Mouse (Mus musculus) CH12.LX (cell line): ENCODE results near the gene Gabrb1. TPM values are rescaled to one million over a fixed set of nuclear protein-coding genes. Genes with fewer than 3 reads are reported as not detected.

ENCODE experiments used
- DNase-seq: peaks from one replicate; pipeline ENCODE4 v3.0.0-alpha.2; 2013; ENCODE audit errors: extremely low read depth
- H3K27ac ChIP-seq: 2 replicates; pipeline ENCODE4 v1.5.1; 2012; ENCODE audit warnings: low read depth, mild to moderate bottlenecking, control low read depth, moderate library complexity; ENCODE audit not compliant: insufficient read depth
- H3K27me3 ChIP-seq: replicated peaks from 2 replicates; pipeline ENCODE3; 2012; ENCODE audit warnings: inconsistent platforms
- H3K36me3 ChIP-seq, 2 experiments: replicated peaks in 1 of 2; 2 replicates each; pipeline versions ENCODE3 to v1.6.1; 2012; ENCODE audit warnings: inconsistent platforms in 1 of 2, low read length in 1 of 2, mild to moderate bottlenecking in 1 of 2, mixed read lengths in 1 of 2, moderate library complexity in 1 of 2; ENCODE audit not compliant: control insufficient read depth in 1 of 2, insufficient read depth in 1 of 2
- H3K4me1 ChIP-seq, 2 experiments: 2 replicates each; pipeline ENCODE4 v1.6.1; 2012; ENCODE audit warnings: inconsistent platforms in 1 of 2, moderate library complexity in 1 of 2; ENCODE audit not compliant: insufficient read depth in 2 of 2, control insufficient read depth in 1 of 2
- H3K4me2 ChIP-seq: 2 replicates; pipeline ENCODE4 v1.6.1; 2012; ENCODE audit warnings: low read depth, mild to moderate bottlenecking, control low read depth; ENCODE audit not compliant: poor library complexity, insufficient read depth, severe bottlenecking
- H3K4me3 ChIP-seq, 3 experiments: fragments of 150-350 bp in 1 of 3; sonication (generic) in 1 of 3; replicated peaks in 1 of 3; 2 replicates each; pipeline versions ENCODE3 to v1.5.1; 2011 to 2012; ENCODE audit warnings: low read depth in 2 of 3, low read length in 2 of 3, mild to moderate bottlenecking in 2 of 3, moderate library complexity in 2 of 3, control low read depth in 1 of 3, improper control_type of control experiment in 1 of 3, inconsistent platforms in 1 of 3, mixed read lengths in 1 of 3; ENCODE audit not compliant: poor library complexity in 1 of 3
- H3K79me2 ChIP-seq: replicated peaks from 2 replicates; pipeline ENCODE4 v1.6.1; 2012; ENCODE audit warnings: mild to moderate bottlenecking, moderate library complexity; ENCODE audit not compliant: control insufficient read depth, poor library complexity, insufficient read depth, severe bottlenecking; ENCODE audit errors: extremely low read depth
- H3K9ac ChIP-seq: 2 replicates; pipeline ENCODE4 v1.6.1; 2012; ENCODE audit warnings: low read depth, mild to moderate bottlenecking, control low read depth, moderate library complexity; ENCODE audit not compliant: insufficient read depth
- H3K9me3 ChIP-seq: replicated peaks from 2 replicates; pipeline ENCODE3; 2012; ENCODE audit warnings: low read length, inconsistent platforms, mixed read lengths
- BHLHE40 ChIP-seq: IDR thresholded peaks from 2 replicates; pipeline ENCODE4 v1.6.1; 2011; ENCODE audit warnings: mild to moderate bottlenecking, low read depth, low read length, improper control_type of control experiment
- CTCF ChIP-seq, 2 experiments: IDR thresholded peaks in 1 of 2; conservative IDR thresholded peaks in 1 of 2; 2 replicates each; pipeline ENCODE4 v1.5.1; 2011 to 2012; ENCODE audit warnings: low read depth in 2 of 2, low read length in 2 of 2, improper control_type of control experiment in 1 of 2, inconsistent platforms in 1 of 2, mild to moderate bottlenecking in 1 of 2, moderate library complexity in 1 of 2
- E2F4 ChIP-seq: IDR thresholded peaks from 2 replicates; pipeline ENCODE4 v1.6.1; 2011; ENCODE audit warnings: low read depth, low read length, improper control_type of control experiment; ENCODE audit not compliant: insufficient replicate concordance
- ELF1 ChIP-seq: IDR thresholded peaks from 2 replicates; pipeline ENCODE4 v1.6.1; 2014; ENCODE audit warnings: low read depth, mild to moderate bottlenecking, inconsistent platforms, low read length, improper control_type of control experiment
- EP300 ChIP-seq: IDR thresholded peaks from 2 replicates; pipeline ENCODE4 v1.6.1; 2011; ENCODE audit warnings: low read length, improper control_type of control experiment
- ETS1 ChIP-seq: conservative IDR thresholded peaks from 2 replicates; pipeline ENCODE4 v1.6.1; 2012; ENCODE audit warnings: low read depth, mild to moderate bottlenecking, inconsistent platforms, low read length, improper control_type of control experiment, moderate library complexity
- IRF4 ChIP-seq: IDR thresholded peaks from 2 replicates; pipeline ENCODE4 v1.6.1; 2014; ENCODE audit warnings: low read depth, mild to moderate bottlenecking, inconsistent platforms, low read length, improper control_type of control experiment
- JUN ChIP-seq: IDR thresholded peaks from 2 replicates; pipeline ENCODE4 v1.6.1; 2011; ENCODE audit warnings: low read depth, mild to moderate bottlenecking, low read length, improper control_type of control experiment, moderate library complexity; ENCODE audit not compliant: insufficient read depth
- JUND ChIP-seq: conservative IDR thresholded peaks from 2 replicates; pipeline ENCODE4 v1.6.1; 2011; ENCODE audit warnings: low read depth, low read length, improper control_type of control experiment
- MYC ChIP-seq: IDR thresholded peaks from 2 replicates; pipeline ENCODE4 v1.6.1; 2011; ENCODE audit warnings: low read depth, mild to moderate bottlenecking, improper control_type of control experiment, low read length
- PAX5 ChIP-seq: IDR thresholded peaks from 2 replicates; pipeline ENCODE4 v1.6.1; 2012; ENCODE audit warnings: low read length, inconsistent platforms, mixed read lengths
- POLR2AphosphoS2 ChIP-seq: IDR thresholded peaks from 2 replicates; pipeline ENCODE4 v1.6.1; 2011; ENCODE audit warnings: low read depth, low read length, improper control_type of control experiment
- RCOR1 ChIP-seq: conservative IDR thresholded peaks from 2 replicates; pipeline ENCODE4 v1.6.1; 2012; ENCODE audit warnings: low read depth, mild to moderate bottlenecking, inconsistent platforms, low read length, improper control_type of control experiment
- SMC3 ChIP-seq: IDR thresholded peaks from 2 replicates; pipeline ENCODE4 v1.6.1; 2011; ENCODE audit warnings: low read depth, low read length, improper control_type of control experiment
- TBP ChIP-seq: conservative IDR thresholded peaks from 2 replicates; pipeline ENCODE4 v1.6.1; 2011; ENCODE audit warnings: low read depth, low read length, improper control_type of control experiment
- TCF12 ChIP-seq: IDR thresholded peaks from 2 replicates; pipeline ENCODE4 v1.6.1; 2014; ENCODE audit warnings: low read depth, mild to moderate bottlenecking, inconsistent platforms, low read length, improper control_type of control experiment
- UBTF ChIP-seq: IDR thresholded peaks from 2 replicates; pipeline ENCODE4 v1.6.1; 2012; ENCODE audit warnings: low read depth, mild to moderate bottlenecking, inconsistent platforms, low read length, improper control_type of control experiment, moderate library complexity
- USF1 ChIP-seq: IDR thresholded peaks from 2 replicates; pipeline ENCODE4 v1.6.1; 2014; ENCODE audit warnings: low read depth, mild to moderate bottlenecking, inconsistent platforms, low read length, improper control_type of control experiment
- dilution Hi-C: fragments of 300-500 bp; cut with MboI; formaldehyde crosslinking; loops from 2 replicates; pipeline ENCODE4 v1.14.3; 2020; ENCODE audit warnings: low sequenced_read_pairs; ENCODE audit not compliant: extremely low pct_unique_long_range_greater_than_20kb, extremely low pct_ligation_motif_present
- in situ Hi-C: fragments of 300-500 bp; cut with MboI; formaldehyde crosslinking; loops from 3 replicates; pipeline ENCODE4 v1.14.3; 2019; ENCODE audit warnings: low sequenced_read_pairs, low pct_ligation_motif_present, low pct_unique_long_range_greater_than_20kb, mixed read lengths
- polyA plus RNA-seq: library from polyadenylated mRNA; unstranded; fragments of >175 nt; gene quantifications from 2 replicates; pipeline ENCODE4 v1.2.1, GENCODE M21; 2012; ENCODE audit warnings: low read depth; ENCODE audit not compliant: insufficient read length
- total RNA-seq, 2 experiments: library from RNA; depleted of rRNA; stranded (reverse); fragments of 300-350 nt in 1 of 2; fragments of >200 nt in 1 of 2; gene quantifications; 2 replicates each; pipeline ENCODE4 v1.2.3; 2012 to 2014

Gene Gabrb1
- total and polyA plus RNA-seq, 3 experiments = 0.04 TPM; not detected in 2

GRCm38 (mm10) chr5:71781514-71782179, 123.7 kb downstream of the Gabrb1 start:
- Histone ChIP-seq H3K36me3 (no peaks in the 10 kb centered on the region), H3K9me3 (no peaks in the 10 kb centered on the region), H3K27ac (no peak overlapping the region), H3K4me3 (no peak overlapping the region), H3K4me2 (no peak overlapping the region), H3K79me2 (no peaks in the 10 kb centered on the region), H3K9ac (no peak overlapping the region), H3K27me3 (no peaks in the 10 kb centered on the region), H3K4me1 (peaks cover 0 to 3% of the 10 kb centered on the region in 2 experiments; a peak in 1 of 4 replicates)
- no peak for DNase-seq
- TF ChIP-seq TBP = no peak
- no peak for TF ChIP-seq USF1
- no peak for TF ChIP-seq CTCF (conservative IDR thresholded peaks at IDR 0.05 in 1 of 2, IDR thresholded peaks at IDR 0.05 in 1 of 2; ENCODE audit: low read depth in 2 of 2, low read length in 2 of 2)
- TF ChIP-seq SMC3 = no peak
- no peak for TF ChIP-seq JUND
- no peak for TF ChIP-seq UBTF
- dilution Hi-C loops = no loop called here
- in situ Hi-C loops = no loop called here

GRCm38 (mm10) chr5:71822862-71823261, 164.9 kb downstream of the Gabrb1 start:
- TF ChIP-seq ELF1 = peak; percentile 60
- 0 out of 2 replicates have a peak, but pooled peaks have one; percentile 28 for TF ChIP-seq BHLHE40
- TF ChIP-seq JUN = peak; percentile 81
- peak; percentile 90 for TF ChIP-seq JUND
- peak; percentile 47 for TF ChIP-seq ETS1
- TF ChIP-seq E2F4 = no peak
- no peak for TF ChIP-seq POLR2AphosphoS2
- no peak for TF ChIP-seq PAX5
- TF ChIP-seq EP300 = peak; percentile 84
- TF ChIP-seq TCF12 = no peak
- no peak for TF ChIP-seq RCOR1
- TF ChIP-seq IRF4 = peak; percentile 90
- 0 out of 2 replicates have a peak, but pooled peaks have one; percentile 21 for TF ChIP-seq MYC
- Histone ChIP-seq H3K4me3 (no peak overlapping the region), H3K79me2 (no peaks in the 10 kb centered on the region), H3K36me3 (no peaks in the 10 kb centered on the region), H3K4me1 (peaks cover 3 to 10% of the 10 kb centered on the region in 2 experiments; a peak in 2 of 4 replicates), H3K27me3 (no peaks in the 10 kb centered on the region), H3K27ac (no peak overlapping the region), H3K4me2 (no peak overlapping the region; the same call in 1 of the 2 replicates), H3K9ac (no peak overlapping the region), H3K9me3 (no peaks in the 10 kb centered on the region)
- peak; percentile 75 for DNase-seq
- dilution Hi-C loops (no loop called here), in situ Hi-C loops (no loop called here)
